Mouse (Mus musculus) midbrain, embryonic 12.5 days (tissue): ENCODE measurements around the gene Gtpbp8. TPM values are rescaled to one million over a fixed set of nuclear protein-coding genes. Genes with fewer than 3 reads are reported as not detected.

ENCODE experiments used
- ATAC-seq: fragments of 200-750 bp; cut with Nextera tagmentation; 2 replicates; pipeline ENCODE4 v1.8.0; 2017; ENCODE audit warnings: low read depth, moderate TSS enrichment, moderate library complexity; ENCODE audit not compliant: low FRiP score
- H3K27ac ChIP-seq: fragments of 300-500 bp; sonication (generic); replicated peaks from 2 replicates; pipeline ENCODE4 v1.5.1; 2016; ENCODE audit warnings: mild to moderate bottlenecking
- H3K27me3 ChIP-seq: fragments of 300-500 bp; sonication (generic); 2 replicates; pipeline ENCODE4 v1.6.1; 2016; ENCODE audit warnings: mild to moderate bottlenecking
- H3K36me3 ChIP-seq: fragments of 300-500 bp; sonication (generic); 2 replicates; pipeline ENCODE4 v1.6.1; 2016
- H3K4me1 ChIP-seq: fragments of 300-500 bp; sonication (generic); 2 replicates; pipeline ENCODE4 v1.6.1; 2016
- H3K4me2 ChIP-seq: fragments of 300-500 bp; sonication (generic); replicated peaks from 2 replicates; pipeline ENCODE4 v1.6.1; 2016; ENCODE audit warnings: mild to moderate bottlenecking, moderate library complexity
- H3K4me3 ChIP-seq: fragments of 300-500 bp; sonication (generic); 2 replicates; pipeline ENCODE4 v1.5.1; 2016; ENCODE audit warnings: mild to moderate bottlenecking
- H3K9ac ChIP-seq: fragments of 300-500 bp; sonication (generic); replicated peaks from 2 replicates; pipeline ENCODE4 v1.6.1; 2016; ENCODE audit warnings: mild to moderate bottlenecking, moderate library complexity
- H3K9me3 ChIP-seq: fragments of 300-500 bp; sonication (generic); 2 replicates; pipeline ENCODE4 v1.6.1; 2016; ENCODE audit warnings: mild to moderate bottlenecking
- WGBS: fragments of 180-500 bp; shearing (Covaris S2); methylation state at CpG from one replicate; pipeline ENCODE4 v1.1.7; 2016; 5-methylcytosine and 5-hydroxymethylcytosine counted together
- polyA plus RNA-seq: library from polyadenylated mRNA; unstranded; fragments of >200 nt; fragmentation: Nextera tagmentation; extraction: Ambion mirVana; gene quantifications from 2 replicates; pipeline ENCODE4 v1.2.1, GENCODE M21; 2016

Gene Gtpbp8
- polyA plus RNA-seq: 37.9 and 40.1 TPM in 2 replicates

- Histone ChIP-seq H3K4me3 (peak within 1 kb of the TSS; percentile 70), H3K27me3 (no peaks in the 10 kb centered on the region), H3K4me1 (peaks cover 14% of the 10 kb centered on the region), H3K4me2 (peak within 1 kb of the TSS; percentile 79), H3K9me3 (no peaks in the 10 kb centered on the region), H3K9ac (peak within 1 kb of the TSS; percentile 88), H3K27ac (peak within 1 kb of the TSS; percentile 92), H3K36me3 (peaks cover 13% of the 10 kb centered on the region)
- peak; percentile 97 for ATAC-seq
- WGBS: under 1% methylated on average over 47 of the region's 47 CpGs
These were observed at the start of gene Gtpbp8 for GRCm38 (mm10) chr16:44745866-44746562. TSS of gene Gtpbp8 (minus strand) at chr16:44746363.

- no peak for ATAC-seq
These were observed 48.3 kb upstream of the Gtpbp8 start for GRCm38 (mm10) chr16:44794416-44794815.

GRCm38 (mm10) chr16:44786934-44787333, 40.8 kb upstream of the Gtpbp8 start:
- Histone ChIP-seq H3K27me3 (no peaks in the 10 kb centered on the region), H3K27ac (no peak overlapping the region), H3K4me2 (no peak overlapping the region), H3K9ac (no peak overlapping the region), H3K36me3 (no peaks in the 10 kb centered on the region), H3K4me1 (no peaks in the 10 kb centered on the region), H3K4me3 (no peak overlapping the region), H3K9me3 (no peaks in the 10 kb centered on the region)
- WGBS: 96% methylated on average over 1 of the region's 1 CpGs
- no peak for ATAC-seq

More at GRCm38 (mm10) chr16:44794416-44794815, 48.3 kb upstream of the Gtpbp8 start:
- Histone ChIP-seq H3K4me2 (no peak overlapping the region), H3K4me1 (no peaks in the 10 kb centered on the region), H3K9ac (no peak overlapping the region), H3K27ac (no peak overlapping the region), H3K4me3 (no peak overlapping the region), H3K9me3 (no peaks in the 10 kb centered on the region), H3K27me3 (no peaks in the 10 kb centered on the region), H3K36me3 (no peaks in the 10 kb centered on the region)

GRCm38 (mm10) chr16:44780751-44781150, 34.6 kb upstream of the Gtpbp8 start:
- no peak overlapping the region for H3K27ac ChIP-seq
- no peak overlapping the region for H3K4me2 ChIP-seq
- ATAC-seq: no peak
- no peaks in the 10 kb centered on the region for H3K36me3 ChIP-seq
- no peaks in the 10 kb centered on the region for H3K9me3 ChIP-seq
- no peaks in the 10 kb centered on the region for H3K4me1 ChIP-seq
- H3K4me3 ChIP-seq: no peak overlapping the region
- H3K9ac ChIP-seq: no peak overlapping the region
- no peaks in the 10 kb centered on the region for H3K27me3 ChIP-seq
- 65% methylated on average over 4 of the region's 4 CpGs for WGBS

- WGBS: 95% methylated on average over 5 of the region's 5 CpGs
These were observed 33.3 kb upstream of the Gtpbp8 start for GRCm38 (mm10) chr16:44779494-44779893.

GRCm38 (mm10) chr16:44778538-44779147, 32.5 kb upstream of the Gtpbp8 start:
- no peak overlapping the region for H3K4me3 ChIP-seq
- WGBS: 86% methylated on average over 17 of the region's 17 CpGs
- no peak for ATAC-seq
- no peaks in the 10 kb centered on the region for H3K27me3 ChIP-seq
- no peak overlapping the region for H3K4me2 ChIP-seq
- H3K4me1 ChIP-seq: no peaks in the 10 kb centered on the region
- H3K27ac ChIP-seq: no peak overlapping the region
- no peaks in the 10 kb centered on the region for H3K9me3 ChIP-seq
- no peak overlapping the region for H3K9ac ChIP-seq
- no peaks in the 10 kb centered on the region for H3K36me3 ChIP-seq

More at GRCm38 (mm10) chr16:44779494-44779893, 33.3 kb upstream of the Gtpbp8 start:
- Histone ChIP-seq H3K4me3 (no peak overlapping the region), H3K36me3 (no peaks in the 10 kb centered on the region), H3K9ac (no peak overlapping the region), H3K4me2 (no peak overlapping the region), H3K27me3 (no peaks in the 10 kb centered on the region), H3K27ac (no peak overlapping the region), H3K4me1 (no peaks in the 10 kb centered on the region), H3K9me3 (no peaks in the 10 kb centered on the region)
- ATAC-seq: no peak

- no peak for ATAC-seq
- Histone ChIP-seq H3K36me3 (no peaks in the 10 kb centered on the region), H3K9ac (no peak overlapping the region), H3K4me1 (no peaks in the 10 kb centered on the region), H3K27me3 (no peaks in the 10 kb centered on the region), H3K9me3 (no peaks in the 10 kb centered on the region), H3K27ac (no peak overlapping the region), H3K4me2 (no peak overlapping the region), H3K4me3 (no peak overlapping the region)
- WGBS: 95% methylated on average over 6 of the region's 6 CpGs
These were observed 28.0 kb upstream of the Gtpbp8 start for GRCm38 (mm10) chr16:44774201-44774600.

GRCm38 (mm10) chr16:44773673-44774072, 27.5 kb upstream of the Gtpbp8 start:
- WGBS: 86% methylated on average over 3 of the region's 3 CpGs
- H3K9ac ChIP-seq: no peak overlapping the region
- H3K4me2 ChIP-seq: no peak overlapping the region
- no peaks in the 10 kb centered on the region for H3K27me3 ChIP-seq
- H3K36me3 ChIP-seq: no peaks in the 10 kb centered on the region
- no peak overlapping the region for H3K27ac ChIP-seq
- no peak for ATAC-seq
- no peak overlapping the region for H3K4me3 ChIP-seq
- no peaks in the 10 kb centered on the region for H3K9me3 ChIP-seq
- H3K4me1 ChIP-seq: no peaks in the 10 kb centered on the region

- Histone ChIP-seq H3K9ac (no peak overlapping the region), H3K4me2 (no peak overlapping the region), H3K36me3 (no peaks in the 10 kb centered on the region), H3K4me1 (no peaks in the 10 kb centered on the region), H3K27ac (no peak overlapping the region), H3K4me3 (no peak overlapping the region), H3K9me3 (no peaks in the 10 kb centered on the region), H3K27me3 (no peaks in the 10 kb centered on the region)
- ATAC-seq: no peak
- 82% methylated on average over 6 of the region's 6 CpGs for WGBS
These were observed 26.4 kb upstream of the Gtpbp8 start for GRCm38 (mm10) chr16:44772577-44772976.

- Histone ChIP-seq H3K9ac (no peak overlapping the region), H3K4me2 (no peak overlapping the region), H3K9me3 (no peaks in the 10 kb centered on the region), H3K36me3 (no peaks in the 10 kb centered on the region), H3K4me3 (no peak overlapping the region), H3K27ac (no peak overlapping the region), H3K27me3 (no peaks in the 10 kb centered on the region), H3K4me1 (no peaks in the 10 kb centered on the region)
- WGBS: 52% methylated on average over 2 of the region's 2 CpGs
- peak; percentile 47; the same call in 1 of the 2 replicates for ATAC-seq
These were observed 21.8 kb upstream of the Gtpbp8 start for GRCm38 (mm10) chr16:44767967-44768366.

- Histone ChIP-seq H3K4me3 (no peak overlapping the region), H3K27me3 (no peaks in the 10 kb centered on the region), H3K36me3 (no peaks in the 10 kb centered on the region), H3K4me1 (no peaks in the 10 kb centered on the region), H3K9me3 (no peaks in the 10 kb centered on the region), H3K27ac (no peak overlapping the region), H3K9ac (no peak overlapping the region), H3K4me2 (no peak overlapping the region)
- 92% methylated on average over 7 of the region's 7 CpGs for WGBS
- ATAC-seq: no peak
These were observed 21.3 kb upstream of the Gtpbp8 start for GRCm38 (mm10) chr16:44767506-44767905.

GRCm38 (mm10) chr16:44766320-44766892, 20.2 kb upstream of the Gtpbp8 start:
- Histone ChIP-seq H3K27me3 (no peaks in the 10 kb centered on the region), H3K9me3 (no peaks in the 10 kb centered on the region), H3K36me3 (no peaks in the 10 kb centered on the region), H3K4me1 (no peaks in the 10 kb centered on the region), H3K27ac (no peak overlapping the region), H3K9ac (no peak overlapping the region), H3K4me2 (no peak overlapping the region), H3K4me3 (no peak overlapping the region)
- WGBS: 91% methylated on average over 9 of the region's 9 CpGs
- no peak for ATAC-seq
